Mouse (Mus musculus): ENCODE results near the gene Rab28. TPM values are rescaled to one million over a fixed set of nuclear protein-coding genes. Genes with fewer than 3 reads are reported as not detected.

Gene Rab28
- polyA plus RNA-seq, 1 experiment from 2014 or later = 87.4 TPM

- H3K27me3 ChIP-seq = no peaks in the 10 kb centered on the region
- no peak overlapping the region for H3K4me3 ChIP-seq
- no peak overlapping the region for H3K4me2 ChIP-seq (replicated peaks)
- no peaks in the 10 kb centered on the region for H3K36me3 ChIP-seq
- no peak overlapping the region for H3K9ac ChIP-seq
- WGBS = 82% methylated on average over 1 of the region's 1 CpGs
- no peak for ATAC-seq (ENCODE audit: low FRiP score, low read depth)
- no peaks in the 10 kb centered on the region for H3K9me3 ChIP-seq
- H3K27ac ChIP-seq = no peak overlapping the region
- H3K4me1 ChIP-seq = 0 out of 2 replicates have a peak, but pooled peaks cover 3% of the 10 kb centered on the region
Observed at GRCm38 (mm10) chr5:41618966-41619365, 89.0 kb downstream of the Rab28 start.

GRCm38 (mm10) chr5:41610447-41611030 lies 97.4 kb downstream of the Rab28 start:
- no peaks in the 10 kb centered on the region for H3K36me3 ChIP-seq
- no peaks in the 10 kb centered on the region for H3K4me1 ChIP-seq
- no peaks in the 10 kb centered on the region for H3K9me3 ChIP-seq
- no peak overlapping the region for H3K9ac ChIP-seq
- H3K27me3 ChIP-seq = no peaks in the 10 kb centered on the region
- 43% methylated on average over 5 of the region's 5 CpGs for WGBS
- no peak overlapping the region for H3K4me3 ChIP-seq
- no peak overlapping the region for H3K4me2 ChIP-seq (replicated peaks)
- no peak overlapping the region for H3K27ac ChIP-seq
- no peak for ATAC-seq (ENCODE audit: low FRiP score, low read depth)

- 88% methylated on average over 3 of the region's 3 CpGs for WGBS
Observed at GRCm38 (mm10) chr5:41596242-41597117, 111.5 kb downstream of the Rab28 start.

GRCm38 (mm10) chr5:41595199-41595598 lies 112.8 kb downstream of the Rab28 start:
- no peaks in the 10 kb centered on the region for H3K9me3 ChIP-seq
- no peaks in the 10 kb centered on the region; the same call in 1 of the 2 replicates for H3K4me1 ChIP-seq
- H3K27ac ChIP-seq = no peak overlapping the region
- no peak overlapping the region for H3K4me3 ChIP-seq
- H3K36me3 ChIP-seq = no peaks in the 10 kb centered on the region
- ATAC-seq (ENCODE audit: low FRiP score, low read depth) = no peak
- no peaks in the 10 kb centered on the region for H3K27me3 ChIP-seq
- no peak overlapping the region for H3K9ac ChIP-seq
- H3K4me2 ChIP-seq (replicated peaks) = no peak overlapping the region
- 71% methylated on average over 3 of the region's 3 CpGs for WGBS

More at GRCm38 (mm10) chr5:41596242-41597117, 111.5 kb downstream of the Rab28 start:
- Histone ChIP-seq H3K4me3 (no peak overlapping the region), H3K36me3 (no peaks in the 10 kb centered on the region), H3K9me3 (no peaks in the 10 kb centered on the region), H3K27me3 (no peaks in the 10 kb centered on the region), H3K4me1 (no peaks in the 10 kb centered on the region; the same call in 1 of the 2 replicates), H3K9ac (no peak overlapping the region), H3K27ac (no peak overlapping the region), H3K4me2 (replicated peaks) (no peak overlapping the region)
- ATAC-seq (ENCODE audit: low FRiP score, low read depth) = no peak

- Histone ChIP-seq H3K4me2 (replicated peaks) (no peak overlapping the region), H3K9ac (no peak overlapping the region), H3K36me3 (no peaks in the 10 kb centered on the region), H3K27me3 (no peaks in the 10 kb centered on the region), H3K4me3 (no peak overlapping the region), H3K4me1 (no peaks in the 10 kb centered on the region), H3K27ac (no peak overlapping the region), H3K9me3 (no peaks in the 10 kb centered on the region)
- no peak for ATAC-seq (ENCODE audit: low FRiP score, low read depth)
- 50% methylated on average over 2 of the region's 2 CpGs for WGBS
Observed at GRCm38 (mm10) chr5:41578051-41578450, 129.9 kb downstream of the Rab28 start.

Other genes with a start within 250 kb of the Rab28 start
- gene Nkx3-2, start 56.3 kb upstream of the Rab28 start, polyA plus RNA-seq (2015; fragmentation: Nextera tagmentation; extraction: Ambion mirVana) = 5.2 and 5.7 TPM in 2 replicates
- 26.7 and 28.9 TPM in 2 replicates for gene Bod1l, start 136.2 kb upstream of the Rab28 start, polyA plus RNA-seq (2015; fragmentation: Nextera tagmentation; extraction: Ambion mirVana)

Data from limb, embryonic 13.5 days (tissue).